Mouse (Mus musculus) forebrain, embryonic 10.5 days (tissue): Measurements from ENCODE around the gene Trpm4. TPM values are rescaled to one million over a fixed set of nuclear protein-coding genes. Genes with fewer than 3 reads are reported as not detected.
A peak's percentile ranks its signal among the peaks of the same experiment; 100 is the strongest.

ENCODE experiments used
- DNase-seq: peaks from one replicate; pipeline ENCODE4 v3.0.0-alpha.2; 2017; ENCODE audit warnings: low spot score; ENCODE audit errors: extremely low spot score
- H3K27ac ChIP-seq: fragments of 300-500 bp; sonication (generic); 2 replicates; pipeline ENCODE4 v1.5.1; 2016; ENCODE audit warnings: mild to moderate bottlenecking
- H3K27me3 ChIP-seq: fragments of 300-500 bp; sonication (generic); 2 replicates; pipeline ENCODE4 v1.6.1; 2016; ENCODE audit warnings: mild to moderate bottlenecking; ENCODE audit not compliant: poor library complexity, severe bottlenecking
- H3K36me3 ChIP-seq: fragments of 300-500 bp; sonication (generic); replicated peaks from 2 replicates; pipeline ENCODE4 v1.6.1; 2016; ENCODE audit warnings: mild to moderate bottlenecking, moderate library complexity
- H3K4me1 ChIP-seq: fragments of 300-500 bp; sonication (generic); 2 replicates; pipeline ENCODE4 v1.6.1; 2016
- H3K4me3 ChIP-seq: fragments of 300-500 bp; sonication (generic); 2 replicates; pipeline ENCODE4 v1.5.1; 2016; ENCODE audit warnings: mild to moderate bottlenecking, moderate library complexity
- H3K9me3 ChIP-seq: fragments of 300-500 bp; sonication (generic); 2 replicates; pipeline ENCODE4 v1.6.1; 2016; ENCODE audit warnings: mild to moderate bottlenecking, moderate library complexity
- WGBS: fragments of 180-500 bp; shearing (Covaris S2); methylation state at CpG from one replicate; pipeline ENCODE4 v1.1.7; 2016; 5-methylcytosine and 5-hydroxymethylcytosine counted together
- polyA plus RNA-seq: library from polyadenylated mRNA; unstranded; fragments of >200 nt; fragmentation: Nextera tagmentation; extraction: Ambion mirVana; gene quantifications from 2 replicates; pipeline ENCODE4 v1.2.1, GENCODE M21; 2016

The Trpm4 gene
- polyA plus RNA-seq, 1 experiment from 2014 or later = 8.9 TPM

DNA sequence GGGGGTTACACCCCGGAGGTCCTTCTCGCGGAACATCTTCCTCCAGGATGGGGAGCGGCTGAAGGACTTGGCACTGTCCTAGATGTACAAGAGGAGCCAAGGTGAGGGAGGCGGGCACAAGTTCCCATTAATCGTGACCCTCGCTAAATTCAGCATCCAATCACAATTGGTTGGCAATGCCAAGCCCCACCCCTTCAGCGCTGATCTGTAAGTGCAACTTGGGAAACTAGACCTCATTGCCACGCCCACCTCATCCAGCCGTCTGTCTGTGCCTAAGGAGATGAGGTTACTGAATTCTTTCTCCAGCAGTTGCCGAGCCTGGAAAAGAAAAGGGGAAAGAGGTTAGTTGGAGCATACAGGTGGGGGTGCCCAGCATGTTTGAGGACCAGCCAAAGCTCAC is 7.1 kb upstream of the Trpm4 start:
- peaks cover 50% of the 10 kb centered on the region for H3K4me1 ChIP-seq
- peak; percentile 70 for DNase-seq
- peaks cover 54% of the 10 kb centered on the region for H3K27me3 ChIP-seq
- WGBS = under 1% methylated on average over 11 of the region's 11 CpGs
- no peaks in the 10 kb centered on the region; the same call in 1 of the 2 replicates for H3K36me3 ChIP-seq
- peak overlapping the region; percentile 90 for H3K27ac ChIP-seq
- H3K9me3 ChIP-seq = no peaks in the 10 kb centered on the region
- H3K4me3 ChIP-seq = peak overlapping the region; percentile 69

DNA sequence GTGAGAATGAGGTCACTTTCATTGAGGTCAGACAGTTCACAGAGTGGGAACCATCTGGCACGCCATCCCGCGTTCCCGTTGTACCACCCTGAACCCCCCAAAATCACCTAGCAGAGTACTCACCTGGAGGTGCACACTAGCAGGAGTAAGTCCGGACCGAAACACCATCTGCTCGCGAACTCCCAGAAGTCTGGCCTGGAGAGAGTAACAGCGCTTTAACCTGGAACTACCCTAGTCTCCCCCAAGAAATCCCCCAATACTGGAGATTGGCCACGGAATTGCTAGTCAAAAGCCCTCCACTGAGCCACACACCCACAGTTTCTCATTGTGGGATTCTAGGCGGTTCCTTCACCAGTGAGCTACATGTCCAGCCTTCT is 6.5 kb upstream of the Trpm4 start:
- peaks cover 55% of the 10 kb centered on the region for H3K4me1 ChIP-seq
- WGBS = 2% methylated on average over 11 of the region's 11 CpGs

DNA sequence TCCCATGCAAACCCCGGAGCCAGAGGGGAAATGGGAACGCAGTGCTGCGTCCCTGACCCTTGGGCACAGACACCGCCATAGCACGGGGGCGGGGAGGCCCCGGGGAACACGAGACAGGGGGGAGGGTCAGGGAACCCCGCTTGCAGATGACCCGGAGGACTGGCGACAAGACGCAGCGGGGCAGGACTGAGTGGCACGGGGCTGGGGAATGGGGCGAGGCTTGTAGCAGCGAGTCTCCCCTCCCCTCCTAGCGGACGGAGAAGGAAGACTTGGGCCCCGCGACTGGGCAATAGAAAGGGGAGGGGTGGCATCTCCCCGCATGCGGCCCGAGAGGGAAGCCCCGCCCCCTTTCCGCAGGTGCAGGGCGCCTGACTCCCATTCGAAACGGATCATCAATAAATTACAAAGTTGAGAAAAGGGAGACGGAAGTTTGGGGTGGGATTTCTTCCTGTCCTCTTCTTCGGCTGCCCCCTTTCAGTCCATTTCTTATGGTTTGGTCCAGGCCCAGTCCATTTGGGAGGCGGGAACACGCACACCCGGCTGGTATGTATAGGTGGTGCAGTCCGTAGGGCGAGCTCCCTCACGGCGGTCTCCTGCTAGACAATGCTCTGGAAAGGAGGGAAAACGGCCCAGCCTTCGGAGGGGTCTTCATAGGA is 6.0 kb upstream of the Trpm4 start:
- H3K4me3 ChIP-seq = peak overlapping the region; percentile 69
- H3K4me1 ChIP-seq = peaks cover 60% of the 10 kb centered on the region
- whole genome bisulfite sequencing = under 1% methylated on average over 38 of the region's 39 CpGs
- H3K36me3 ChIP-seq = no peaks in the 10 kb centered on the region
- peaks cover 65% of the 10 kb centered on the region for H3K27me3 ChIP-seq
- peak overlapping the region; percentile 90 for H3K27ac ChIP-seq
- DNase-seq = peak; percentile 86
- no peaks in the 10 kb centered on the region for H3K9me3 ChIP-seq

More for the DNA sequence above, 6.5 kb upstream of the Trpm4 start:
- peak overlapping the region; percentile 90 for H3K27ac ChIP-seq
- H3K9me3 ChIP-seq = no peaks in the 10 kb centered on the region
- peaks cover 60% of the 10 kb centered on the region for H3K27me3 ChIP-seq
- H3K36me3 ChIP-seq = no peaks in the 10 kb centered on the region
- H3K4me3 ChIP-seq = peak overlapping the region; percentile 69
- no peak for DNase-seq

DNA sequence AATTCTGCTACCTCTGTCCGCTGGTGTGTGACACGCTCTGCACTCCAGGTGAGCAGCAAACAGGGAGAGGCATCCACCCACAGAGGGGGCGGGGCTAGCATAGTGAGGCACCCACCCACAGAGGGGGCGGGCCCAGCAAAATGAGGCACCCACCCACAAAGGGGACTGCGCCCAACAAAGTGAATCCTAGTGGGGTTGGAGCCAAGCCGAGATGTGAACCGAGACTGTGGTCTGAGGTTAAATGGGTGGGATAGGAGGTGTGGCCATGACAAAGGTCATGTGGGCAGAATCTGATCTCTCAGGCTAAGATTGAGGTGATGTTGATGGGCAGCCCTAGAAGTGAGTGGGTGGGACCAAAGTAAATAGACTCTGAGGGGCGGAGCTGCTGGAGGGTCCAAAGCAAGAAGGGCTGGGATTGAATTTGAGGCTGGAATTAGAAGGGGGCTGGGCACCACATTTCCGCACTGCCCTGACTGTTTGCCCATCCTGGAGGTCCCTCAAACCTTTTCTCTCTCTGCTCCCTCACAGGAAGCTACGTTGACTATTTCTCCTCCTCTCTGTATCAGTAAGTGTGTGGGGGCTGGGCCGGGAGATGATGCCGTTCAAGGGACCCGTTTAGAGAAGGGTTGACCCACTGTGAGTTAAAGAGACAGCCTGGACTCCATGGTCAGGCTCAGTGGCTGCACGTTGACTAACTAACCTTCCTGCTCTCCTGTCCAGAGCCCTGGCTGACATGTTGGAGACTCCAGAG is 4.8 kb upstream of the Trpm4 start:
- Histone ChIP-seq H3K27me3 (peaks cover 69% of the 10 kb centered on the region), H3K9me3 (no peaks in the 10 kb centered on the region), H3K4me3 (peak overlapping the region; percentile 69), H3K36me3 (no peaks in the 10 kb centered on the region), H3K27ac (peak overlapping the region; percentile 90), H3K4me1 (peaks cover 69% of the 10 kb centered on the region)
- WGBS = 2% methylated on average over 14 of the region's 14 CpGs
- peak; percentile 37 for DNase-seq

DNA sequence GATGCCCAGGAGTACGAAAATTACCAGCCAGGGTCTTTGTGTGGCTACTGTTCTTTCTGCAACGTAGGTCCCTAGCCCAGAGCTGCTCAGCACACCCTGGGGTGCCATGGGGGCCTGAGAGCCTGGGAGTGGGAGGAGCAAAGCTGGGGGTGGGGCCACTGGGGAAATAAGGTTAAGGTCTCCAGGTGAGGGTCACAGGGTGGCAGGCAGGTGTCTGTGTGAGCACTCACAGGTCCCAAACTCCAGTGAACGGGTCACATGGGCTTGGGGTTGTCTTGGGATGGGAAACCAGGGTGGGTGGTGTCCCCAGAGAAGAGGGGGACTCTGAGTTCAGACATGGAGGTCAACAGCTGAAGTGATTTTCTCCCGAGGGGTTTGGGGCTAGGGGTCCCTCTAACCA is 3.9 kb upstream of the Trpm4 start:
- no peak for DNase-seq
- Histone ChIP-seq H3K27me3 (peaks cover 66% of the 10 kb centered on the region), H3K27ac (peak overlapping the region; percentile 90; the same call in 1 of the 2 replicates), H3K4me3 (0 out of 2 replicates have a peak overlapping the region, but pooled peaks have one; percentile 69), H3K36me3 (no peaks in the 10 kb centered on the region), H3K9me3 (no peaks in the 10 kb centered on the region), H3K4me1 (peaks cover 77% of the 10 kb centered on the region)
- WGBS = 13% methylated on average over 4 of the region's 4 CpGs

DNA sequence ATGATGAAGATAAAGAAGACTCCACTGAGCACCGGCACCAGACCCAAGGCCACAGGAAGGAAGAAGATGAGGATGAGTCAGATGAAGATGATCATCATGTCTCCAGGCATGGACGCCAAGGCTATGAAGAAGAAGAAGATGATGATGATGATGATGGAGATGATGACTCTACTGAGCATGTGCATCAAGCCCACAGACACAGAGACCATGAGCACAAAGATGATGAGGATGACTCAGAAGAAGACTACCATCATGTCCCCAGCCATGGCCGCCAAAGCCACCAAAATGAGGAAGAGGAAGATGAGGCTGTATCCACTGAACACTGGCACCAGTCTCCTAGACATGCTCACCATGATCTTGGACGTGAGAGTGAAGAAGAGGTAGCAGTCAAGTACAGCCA is 2.7 kb upstream of the Trpm4 start:
- Histone ChIP-seq H3K4me1 (peaks cover 77% of the 10 kb centered on the region), H3K4me3 (no peak overlapping the region), H3K27me3 (peaks cover 74% of the 10 kb centered on the region), H3K9me3 (no peaks in the 10 kb centered on the region), H3K27ac (no peak overlapping the region), H3K36me3 (no peaks in the 10 kb centered on the region)
- 84% methylated on average over 4 of the region's 4 CpGs for WGBS
- no peak for DNase-seq

DNA sequence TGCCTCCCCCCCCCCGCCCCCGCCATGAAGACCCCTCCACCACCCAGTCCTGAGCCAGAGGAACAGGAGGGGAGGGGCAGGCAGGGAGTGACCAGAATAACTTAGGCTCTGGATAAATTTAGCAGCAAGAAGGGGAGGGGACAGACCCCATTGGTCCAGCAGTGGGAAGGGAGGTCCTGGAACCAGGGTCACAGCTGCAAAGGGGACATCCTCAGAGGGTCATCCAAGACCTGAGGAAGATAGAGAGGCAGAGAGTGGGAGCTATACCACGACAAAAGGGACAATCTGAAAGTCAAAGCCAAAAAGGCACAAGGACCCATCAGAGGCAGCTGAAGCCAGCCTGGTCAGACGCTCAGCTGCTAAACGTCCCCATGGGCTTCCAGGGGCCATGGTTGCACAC is 1.5 kb upstream of the Trpm4 start, which contains the start of gene Hrc:
Gene Hrc, plus strand, starts transcription at position 235 of the 400 bp plus-strand sequence.
- H3K9me3 ChIP-seq = no peaks in the 10 kb centered on the region
- no peaks in the 10 kb centered on the region for H3K36me3 ChIP-seq
- 33% methylated on average over 5 of the region's 5 CpGs for WGBS
- H3K27me3 ChIP-seq = peaks cover 66% of the 10 kb centered on the region
- no peak within 1 kb of the TSS; the same call in 1 of the 2 replicates for H3K27ac ChIP-seq
- H3K4me1 ChIP-seq = peaks cover 65% of the 10 kb centered on the region
- H3K4me3 ChIP-seq = peak within 1 kb of the TSS; percentile 70
- no peak for DNase-seq

DNA sequence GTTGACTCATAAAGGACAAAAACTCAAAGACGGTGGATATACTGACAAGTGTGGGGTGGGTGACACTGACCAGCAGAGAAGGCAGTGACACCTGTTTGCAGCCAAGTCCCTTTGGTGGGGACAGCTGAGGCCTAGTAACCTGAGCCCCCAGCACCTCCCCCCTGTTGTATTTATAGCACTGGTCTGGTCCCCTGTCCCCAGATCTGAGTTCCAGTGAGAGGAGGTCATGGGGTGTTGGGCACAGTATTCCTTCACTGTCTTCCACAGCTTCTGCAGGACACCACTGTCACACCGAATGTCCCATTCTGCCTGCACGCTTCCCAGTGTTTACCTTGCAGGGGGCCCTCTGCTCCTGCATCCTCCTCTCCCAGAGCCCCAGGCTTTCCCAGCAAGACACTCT is 1.0 kb upstream of the Trpm4 start:
- H3K27ac ChIP-seq = no peak overlapping the region
- H3K27me3 ChIP-seq = peaks cover 65% of the 10 kb centered on the region
- H3K4me1 ChIP-seq = peaks cover 60% of the 10 kb centered on the region
- no peaks in the 10 kb centered on the region for H3K36me3 ChIP-seq
- H3K4me3 ChIP-seq = no peak overlapping the region; the same call in 1 of the 2 replicates
- WGBS = 24% methylated on average over 3 of the region's 3 CpGs
- H3K9me3 ChIP-seq = no peaks in the 10 kb centered on the region
- no peak for DNase-seq

DNA sequence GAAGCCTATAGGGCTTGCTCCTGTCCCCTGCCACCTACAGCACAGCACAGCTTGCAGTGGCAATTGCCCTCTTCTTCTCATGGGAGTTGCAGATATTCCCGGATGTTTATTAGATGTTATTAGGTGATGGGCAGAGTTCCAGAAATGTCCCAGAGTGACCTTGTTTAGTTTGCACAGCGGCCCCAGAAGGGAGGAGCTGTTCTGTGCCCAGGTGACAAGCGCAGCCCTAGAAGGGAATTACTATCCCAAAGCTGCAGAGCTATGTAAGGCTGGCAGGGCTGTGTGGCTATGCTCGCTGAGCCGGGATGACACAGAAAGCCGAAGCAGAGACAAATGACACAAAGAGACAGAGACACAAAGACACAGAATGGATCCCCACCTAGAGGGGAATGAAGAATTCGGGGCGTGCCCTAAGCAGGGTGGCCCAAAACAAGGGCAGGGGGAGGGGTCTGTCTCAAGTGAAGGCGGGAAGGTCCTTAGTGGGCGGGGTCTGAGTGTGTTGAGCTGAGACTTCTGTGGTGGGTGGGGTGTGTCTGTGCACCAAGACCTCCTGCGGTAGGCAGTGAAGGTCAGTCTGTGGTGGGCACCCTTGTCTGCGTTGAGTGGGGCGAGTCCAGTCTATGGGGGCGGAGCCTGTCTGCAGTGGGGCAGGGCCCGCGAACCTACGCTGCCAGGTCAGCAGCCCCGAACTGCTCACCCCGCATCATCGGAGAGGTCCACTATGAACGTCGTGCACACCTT is 725 bp downstream of the Trpm4 start:
- Histone ChIP-seq H3K36me3 (no peaks in the 10 kb centered on the region), H3K4me3 (peak overlapping the region; percentile 70), H3K27ac (peak overlapping the region; percentile 83), H3K27me3 (peaks cover 56% of the 10 kb centered on the region), H3K4me1 (peaks cover 43% of the 10 kb centered on the region), H3K9me3 (no peaks in the 10 kb centered on the region)
- peak; percentile 49 for DNase-seq
- 4% methylated on average over 22 of the region's 22 CpGs for WGBS

DNA sequence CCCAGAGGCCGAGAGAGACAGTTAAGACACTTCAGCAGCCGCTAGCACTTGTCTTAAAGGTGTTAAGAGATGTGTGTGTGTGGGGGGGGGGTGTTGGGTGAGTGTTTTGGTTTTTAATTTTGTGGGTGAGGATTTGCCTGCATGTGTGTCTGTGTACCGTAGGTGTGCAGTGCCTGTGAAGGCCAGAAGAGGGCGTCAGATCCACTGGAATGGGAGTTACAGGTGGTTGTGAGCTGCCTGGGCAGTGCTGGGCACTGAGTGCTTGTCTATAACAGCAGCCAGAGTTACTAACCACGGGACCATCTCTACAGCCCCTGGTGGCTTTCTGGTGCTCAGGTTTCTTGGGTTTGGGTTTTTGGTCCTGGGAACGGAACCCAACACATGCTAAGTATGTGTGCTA is 2.1 kb downstream of the Trpm4 start:
- DNase-seq = no peak
- Histone ChIP-seq H3K27me3 (peaks cover 42% of the 10 kb centered on the region), H3K9me3 (no peaks in the 10 kb centered on the region), H3K4me3 (no peak overlapping the region), H3K36me3 (no peaks in the 10 kb centered on the region), H3K4me1 (peaks cover 35% of the 10 kb centered on the region), H3K27ac (no peak overlapping the region)
- WGBS = 82% methylated on average over 6 of the region's 6 CpGs

DNA sequence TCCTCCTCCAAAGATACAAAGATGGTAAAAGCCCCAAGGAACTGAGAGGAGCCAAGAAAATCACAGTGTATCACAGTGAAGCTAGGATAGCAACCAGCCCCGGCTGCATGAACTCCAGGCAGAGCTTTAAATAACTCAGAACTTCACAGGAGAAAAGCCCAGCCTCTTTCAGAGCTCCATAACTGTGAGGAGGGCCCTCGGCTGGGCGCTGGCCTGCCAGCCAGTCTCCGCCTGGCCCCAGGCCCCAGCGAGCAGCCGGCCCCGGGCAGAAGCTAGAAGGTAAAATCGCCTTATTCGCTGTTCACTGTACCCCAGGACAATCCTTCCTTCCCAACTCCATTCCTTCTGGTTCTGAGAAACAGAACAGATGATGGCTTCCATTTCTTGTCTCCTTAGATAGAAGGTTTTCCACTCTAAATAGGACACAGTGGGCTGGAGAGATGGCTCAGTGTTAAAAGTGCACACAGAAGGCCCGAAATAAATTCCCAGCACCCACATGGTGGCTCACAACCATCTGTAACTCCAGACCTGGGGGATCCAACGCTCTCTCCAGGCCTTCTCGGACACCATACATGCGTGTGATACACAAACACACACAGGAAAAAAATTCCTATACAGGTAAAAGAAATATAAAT is 4.6 kb downstream of the Trpm4 start:
- Histone ChIP-seq H3K9me3 (no peaks in the 10 kb centered on the region; the same call in 1 of the 2 replicates), H3K36me3 (0 out of 2 replicates have a peak, but pooled peaks cover 8% of the 10 kb centered on the region), H3K27me3 (peaks cover 17% of the 10 kb centered on the region), H3K27ac (no peak overlapping the region), H3K4me1 (peaks cover 20% of the 10 kb centered on the region), H3K4me3 (no peak overlapping the region)
- 87% methylated on average over 13 of the region's 13 CpGs for WGBS
- no peak for DNase-seq

DNA sequence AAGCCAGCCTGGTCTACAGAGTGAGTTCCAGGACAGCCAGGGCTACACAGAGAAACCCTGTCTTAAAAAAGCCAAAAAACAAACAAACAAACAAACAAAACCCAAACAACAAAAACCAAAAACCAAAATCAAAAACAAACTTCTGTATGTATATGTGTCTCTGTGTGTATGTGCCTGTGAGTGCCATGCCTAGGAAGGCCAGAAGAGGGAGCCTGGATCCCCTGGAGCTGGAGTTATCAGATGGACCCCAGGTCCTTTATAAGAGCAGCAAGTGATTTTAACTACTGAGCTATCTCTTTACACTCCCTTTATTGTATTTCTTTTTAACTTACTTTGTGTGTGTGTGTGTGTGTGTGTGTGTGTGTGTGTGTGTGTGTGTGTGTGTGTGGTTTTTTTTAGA is 7.8 kb downstream of the Trpm4 start:
- Histone ChIP-seq H3K27ac (no peak overlapping the region), H3K9me3 (no peaks in the 10 kb centered on the region; the same call in 1 of the 2 replicates), H3K27me3 (no peaks in the 10 kb centered on the region), H3K4me1 (no peaks in the 10 kb centered on the region), H3K4me3 (no peak overlapping the region), H3K36me3 (0 out of 2 replicates have a peak, but pooled peaks cover 8% of the 10 kb centered on the region)
- DNase-seq = no peak
